Mouse (Mus musculus) ES-E14 (cell line): Measurements from ENCODE around the gene Slc9a9. TPM values are rescaled to one million over a fixed set of nuclear protein-coding genes. Genes with fewer than 3 reads are reported as not detected.

Experiments
- DNase-seq: peaks from one replicate; pipeline ENCODE4 v3.0.0-alpha.2; 2013; ENCODE audit warnings: low read depth, low spot score
- H3K27ac ChIP-seq: 2 replicates; pipeline ENCODE4 v1.5.1; 2012; ENCODE audit warnings: low read depth, mild to moderate bottlenecking, low read length, moderate library complexity, mixed read lengths; ENCODE audit not compliant: poor library complexity, insufficient read depth, severe bottlenecking
- H3K36me3 ChIP-seq: 2 replicates; pipeline ENCODE4 v1.6.1; 2012; ENCODE audit warnings: mild to moderate bottlenecking, low read length, moderate library complexity, mixed read lengths; ENCODE audit not compliant: control insufficient read depth, poor library complexity, insufficient read depth, severe bottlenecking
- H3K4me1 ChIP-seq, 2 experiments: fragments of 150-350 bp in 1 of 2; sonication (generic) in 1 of 2; 2 replicates each; pipeline ENCODE4 v1.6.1; 2012; ENCODE audit warnings: low read length in 2 of 2, mild to moderate bottlenecking in 1 of 2, mixed read lengths in 1 of 2; ENCODE audit not compliant: control insufficient read depth in 2 of 2, insufficient read depth in 2 of 2, poor library complexity in 1 of 2
- H3K4me3 ChIP-seq, 2 experiments: fragments of 150-350 bp in 1 of 2; sonication (generic) in 1 of 2; 2 replicates each; pipeline ENCODE4 v1.5.1; 2012; ENCODE audit warnings: low read length in 2 of 2, low read depth in 1 of 2, mild to moderate bottlenecking in 1 of 2, mixed read lengths in 1 of 2; ENCODE audit not compliant: insufficient read depth in 1 of 2, poor library complexity in 1 of 2, severe bottlenecking in 1 of 2
- H3K9ac ChIP-seq: 2 replicates; pipeline ENCODE4 v1.6.1; 2012; ENCODE audit warnings: low read depth, mild to moderate bottlenecking, low read length, mixed read lengths; ENCODE audit not compliant: poor library complexity, insufficient read depth, severe bottlenecking
- H3K9me3 ChIP-seq: fragments of 150-350 bp; sonication (generic); 2 replicates; pipeline ENCODE4 v1.6.1; 2012; ENCODE audit warnings: low read depth, mild to moderate bottlenecking, low read length; ENCODE audit not compliant: control insufficient read depth, insufficient read depth
- CHD2 ChIP-seq: IDR thresholded peaks from 2 replicates; pipeline ENCODE4 v1.6.1; 2014; ENCODE audit warnings: mild to moderate bottlenecking, low read depth, low read length, inconsistent platforms
- HCFC1 ChIP-seq: IDR thresholded peaks from 2 replicates; pipeline ENCODE4 v1.6.1; 2012; ENCODE audit warnings: low read length, inconsistent platforms, borderline replicate concordance; ENCODE audit not compliant: insufficient read depth
- MAFK ChIP-seq: IDR thresholded peaks from 2 replicates; pipeline ENCODE4 v1.6.1; 2014; ENCODE audit warnings: mild to moderate bottlenecking, low read depth, low read length, inconsistent platforms; ENCODE audit not compliant: insufficient read depth
- ZC3H11A ChIP-seq: IDR thresholded peaks from 2 replicates; pipeline ENCODE4 v1.6.1; 2012; ENCODE audit warnings: low read depth, mild to moderate bottlenecking, inconsistent platforms, low read length, borderline replicate concordance
- ZNF384 ChIP-seq: IDR thresholded peaks from 2 replicates; pipeline ENCODE4 v1.6.1; 2012; ENCODE audit warnings: low read depth, low read length, inconsistent platforms
- in situ Hi-C, 2 experiments: fragments of 600-800 bp; cut with MboI; formaldehyde crosslinking; loops; one replicate each; pipeline ENCODE4 v1.15.1; 2025; ENCODE audit warnings: low sequenced_read_pairs in 2 of 2, inconsistent platforms in 1 of 2; ENCODE audit not compliant: unreplicated experiment in 2 of 2
- total RNA-seq: library from RNA; depleted of rRNA; stranded (reverse); fragments of 300-350 nt; gene quantifications from 2 replicates; pipeline ENCODE4 v1.2.3, GENCODE M21; 2012

The Slc9a9 gene
- total RNA-seq, 1 experiment = 0.13 TPM

DNA sequence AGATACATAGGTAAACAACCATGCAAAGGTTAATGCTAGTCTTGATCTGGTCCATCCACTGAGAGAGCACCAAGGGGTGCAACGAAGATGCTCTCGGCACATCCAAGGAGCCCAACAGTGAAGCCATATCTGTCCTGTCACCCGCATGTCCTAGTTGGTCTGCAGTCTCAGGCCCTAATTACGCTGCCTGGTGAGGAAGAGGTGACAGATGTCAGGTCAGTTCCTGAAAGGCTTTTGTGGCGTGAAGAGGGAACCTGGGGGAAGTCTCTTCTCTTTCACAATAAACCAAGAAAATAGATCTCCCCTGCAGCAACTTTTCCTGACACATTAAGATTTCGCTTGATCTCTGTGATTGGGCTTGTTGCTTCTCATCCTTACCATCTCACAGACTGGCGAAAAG, 277.5 kb downstream of the Slc9a9 start:
- no peak for TF ChIP-seq CHD2
- no peak for TF ChIP-seq HCFC1
- TF ChIP-seq MAFK = no peak
- TF ChIP-seq ZC3H11A = no peak
- TF ChIP-seq ZNF384 = no peak
- no peak for DNase-seq
- Histone ChIP-seq H3K9ac (no peak overlapping the region), H3K9me3 (no peaks in the 10 kb centered on the region), H3K4me3 (no peak overlapping the region), H3K36me3 (no peaks in the 10 kb centered on the region), H3K4me1 (no peaks in the 10 kb centered on the region), H3K27ac (no peak overlapping the region)
- in situ Hi-C loops = no loop called here

DNA sequence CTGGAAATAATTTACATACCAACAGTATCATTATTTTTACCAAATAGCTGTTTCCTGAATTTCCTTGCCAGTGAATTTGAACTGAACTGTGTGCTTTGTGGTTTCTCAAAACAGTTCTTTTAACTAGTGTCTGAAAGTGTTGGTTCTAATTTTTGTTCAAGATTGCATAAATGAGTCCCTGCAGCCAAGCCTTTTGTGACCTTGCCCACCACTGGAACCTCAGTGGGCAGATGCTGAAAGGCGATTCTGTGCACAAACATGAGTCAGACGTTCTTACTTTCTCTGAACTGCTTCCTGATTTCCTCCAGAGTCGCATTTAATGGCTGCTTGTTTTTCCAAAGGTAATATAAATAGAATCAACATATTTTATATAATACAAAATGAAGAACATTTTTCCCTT, 281.0 kb downstream of the Slc9a9 start:
- Histone ChIP-seq H3K27ac (no peak overlapping the region), H3K36me3 (no peaks in the 10 kb centered on the region), H3K9ac (no peak overlapping the region), H3K4me1 (no peaks in the 10 kb centered on the region), H3K9me3 (no peaks in the 10 kb centered on the region), H3K4me3 (no peak overlapping the region)
- TF ChIP-seq ZNF384 (no peak), CHD2 (no peak), ZC3H11A (no peak)
- in situ Hi-C loops = no loop called here
- no peak for DNase-seq

DNA sequence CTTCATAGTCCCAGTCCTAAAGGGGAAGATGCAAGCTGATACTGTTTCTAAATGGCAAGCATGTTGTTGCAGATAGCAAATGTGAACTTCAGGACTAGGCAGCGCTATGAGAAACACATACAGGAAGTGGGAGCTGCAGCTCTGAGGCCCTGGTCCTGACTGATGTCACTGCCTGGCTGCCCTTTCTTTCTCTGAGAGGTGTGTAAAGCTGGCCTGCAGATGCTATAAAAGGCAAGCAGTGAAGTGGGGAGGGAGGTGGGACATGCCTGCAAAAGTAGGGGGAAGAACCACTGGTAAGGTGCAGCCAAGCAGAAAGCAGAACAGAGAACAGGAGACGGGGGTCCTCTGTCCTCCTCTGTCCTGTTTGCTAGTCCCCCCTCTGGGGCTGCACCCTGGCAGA, 285.9 kb downstream of the Slc9a9 start:
- Histone ChIP-seq H3K4me1 (0 out of 4 replicates have a peak, but pooled peaks cover 0 to 2% of the 10 kb centered on the region in 2 experiments), H3K9ac (no peak overlapping the region), H3K9me3 (no peaks in the 10 kb centered on the region), H3K36me3 (no peaks in the 10 kb centered on the region), H3K4me3 (no peak overlapping the region), H3K27ac (no peak overlapping the region)
- DNase-seq = no peak
- in situ Hi-C loops = no loop called here
- TF ChIP-seq HCFC1 (no peak), ZC3H11A (no peak), ZNF384 (no peak), CHD2 (no peak), MAFK (no peak)

DNA sequence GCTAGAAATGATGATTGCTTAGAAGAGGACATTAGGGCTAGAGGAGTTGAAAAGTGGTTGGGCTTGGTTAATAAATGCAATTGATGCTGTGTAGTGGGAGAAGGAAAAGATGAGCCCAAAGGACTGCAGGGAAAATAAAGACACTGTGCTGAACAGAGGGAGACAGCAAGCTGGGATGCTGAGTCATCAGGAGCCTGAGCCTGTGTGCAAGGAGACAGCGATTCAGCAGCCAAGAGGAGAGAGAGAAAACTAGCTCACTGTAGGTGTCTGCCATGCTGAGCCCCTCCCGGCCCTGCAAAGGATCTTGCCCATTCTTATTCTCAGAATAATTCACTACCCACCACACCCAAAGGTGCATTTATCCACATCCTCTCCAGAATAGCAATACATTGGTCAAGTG, 288.7 kb downstream of the Slc9a9 start:
- TF ChIP-seq ZC3H11A (no peak), ZNF384 (no peak), HCFC1 (no peak), MAFK (peak; percentile 5; the same call in 1 of the 2 replicates), CHD2 (no peak)
- DNase-seq = no peak
- H3K4me1 ChIP-seq = 0 out of 4 replicates have a peak, but pooled peaks cover 0 to 2% of the 10 kb centered on the region in 2 experiments
- H3K9ac ChIP-seq = no peak overlapping the region
- no peak overlapping the region for H3K4me3 ChIP-seq
- in situ Hi-C loops = no loop called here
- H3K27ac ChIP-seq = no peak overlapping the region
- no peaks in the 10 kb centered on the region for H3K9me3 ChIP-seq
- H3K36me3 ChIP-seq = no peaks in the 10 kb centered on the region

DNA sequence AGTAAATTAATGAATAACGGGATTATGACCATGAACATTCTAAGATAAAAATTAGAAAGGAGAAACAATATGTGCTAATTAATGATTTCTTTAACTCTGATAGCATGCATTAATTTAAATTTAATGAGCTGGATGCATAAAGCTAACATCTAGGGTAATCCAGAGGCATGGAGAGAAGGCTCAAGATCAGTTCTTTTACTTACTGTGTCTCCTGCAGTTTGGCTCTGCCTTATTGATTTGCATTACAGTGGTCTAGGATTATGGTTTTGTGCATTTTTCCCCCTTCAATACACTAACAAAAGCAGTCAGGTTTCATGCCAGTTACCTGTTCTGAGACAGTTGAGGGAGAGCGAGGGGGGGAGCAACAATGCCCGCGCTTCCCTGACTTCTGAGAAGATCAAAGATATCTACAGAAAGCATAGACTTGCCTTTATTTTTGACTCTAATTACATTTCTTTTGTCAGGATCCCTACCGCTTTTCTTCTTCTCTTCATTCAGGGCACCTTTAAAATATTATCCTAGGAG, 298.9 kb downstream of the Slc9a9 start:
- H3K9ac ChIP-seq = no peak overlapping the region
- no peaks in the 10 kb centered on the region for H3K36me3 ChIP-seq
- H3K4me3 ChIP-seq = no peak overlapping the region
- TF ChIP-seq ZNF384 (no peak), HCFC1 (no peak), CHD2 (no peak), ZC3H11A (no peak), MAFK (no peak)
- DNase-seq = no peak
- in situ Hi-C loops = no loop called here
- H3K27ac ChIP-seq = no peak overlapping the region
- H3K4me1 ChIP-seq = no peaks in the 10 kb centered on the region
- H3K9me3 ChIP-seq = no peaks in the 10 kb centered on the region
